Mouse (Mus musculus) kidney, adult 2 months (tissue): ENCODE results near the gene Rad51d.

Experiments
- CTCF ChIP-seq: fragments of 200-500 bp; conservative IDR thresholded peaks from 2 replicates; pipeline ENCODE4 v1.5.1; 2011; ENCODE audit warnings: low read depth, mild to moderate bottlenecking, control low read depth, low read length, moderate library complexity, mixed read lengths; ENCODE audit not compliant: insufficient read depth, insufficient read length
- POLR2A ChIP-seq: fragments of 200-500 bp; IDR thresholded peaks from one replicate; pipeline ENCODE4 v1.6.1; 2011; ENCODE audit warnings: low read depth, low read length, control low read depth

- no peak for TF ChIP-seq CTCF
- no peak for TF ChIP-seq POLR2A
Observed at GRCm38 (mm10) chr11:82905816-82906215, 15.4 kb upstream of the Rad51d start.
